Mouse (Mus musculus): ENCODE data around the gene Tyk2. TPM values are rescaled to one million over a fixed set of nuclear protein-coding genes. Genes with fewer than 3 reads are reported as not detected.

Gene Tyk2
- polyA plus RNA-seq, 1 experiment from 2014 or later = 8.4 TPM

- Histone ChIP-seq H3K4me3 (replicated peaks; ENCODE audit: low read length) (peak overlapping the region; percentile 14; the same call in 1 of the 2 replicates), H3K9me3 (ENCODE audit: control insufficient read depth, low read length) (no peaks in the 10 kb centered on the region), H3K27ac (no peak overlapping the region), H3K36me3 (replicated peaks; ENCODE audit: control insufficient read depth, insufficient read depth) (no peaks in the 10 kb centered on the region), H3K27me3 (ENCODE audit: control insufficient read depth, insufficient read depth, low read length) (no peaks in the 10 kb centered on the region), H3K9ac (no peak overlapping the region), H3K4me2 (replicated peaks) (peak overlapping the region; percentile 46), H3K4me1 (replicated peaks; ENCODE audit: control insufficient read depth, insufficient read depth, low read length) (peaks cover 16% of the 10 kb centered on the region)
- WGBS = 4% methylated on average over 11 of the region's 11 CpGs
- peak; percentile 55 for DNase-seq (ENCODE audit: low spot score)
- ATAC-seq (ENCODE audit: low FRiP score) = no peak
Measured at GRCm38 (mm10) chr9:21152715-21153114, 21.7 kb upstream of the Tyk2 start.

GRCm38 (mm10) chr9:21149654-21150419 is 18.8 kb upstream of the Tyk2 start, which contains the start of gene Cdc37:
TSS of gene Cdc37 (minus strand) at chr9:21149982.
- Histone ChIP-seq H3K4me3 (replicated peaks; ENCODE audit: low read length) (peak within 1 kb of the TSS; percentile 65), H3K4me1 (replicated peaks; ENCODE audit: control insufficient read depth, insufficient read depth, low read length) (peaks cover 16% of the 10 kb centered on the region), H3K27me3 (ENCODE audit: control insufficient read depth, insufficient read depth, low read length) (no peaks in the 10 kb centered on the region), H3K9me3 (ENCODE audit: control insufficient read depth, low read length) (no peaks in the 10 kb centered on the region), H3K4me2 (replicated peaks) (peak within 1 kb of the TSS; percentile 84), H3K27ac (peak within 1 kb of the TSS; percentile 58), H3K9ac (peak within 1 kb of the TSS; percentile 80), H3K36me3 (replicated peaks; ENCODE audit: control insufficient read depth, insufficient read depth) (peaks cover 19% of the 10 kb centered on the region)
- DNase-seq (ENCODE audit: low spot score) (peak; percentile 94), ATAC-seq (ENCODE audit: low FRiP score) (peak; percentile 96)
- WGBS = 4% methylated on average over 51 of the region's 56 CpGs

- peak overlapping the region; percentile 80 for H3K9ac ChIP-seq
- DNase-seq (ENCODE audit: low spot score) (no peak), ATAC-seq (ENCODE audit: low FRiP score) (no peak)
- peak overlapping the region; percentile 65 for H3K4me3 ChIP-seq (replicated peaks; ENCODE audit: low read length)
- 10% methylated on average over 8 of the region's 8 CpGs for WGBS
- H3K9me3 ChIP-seq (ENCODE audit: control insufficient read depth, low read length) = no peaks in the 10 kb centered on the region
- peak overlapping the region; percentile 58; the same call in 1 of the 2 replicates for H3K27ac ChIP-seq
- peak overlapping the region; percentile 84 for H3K4me2 ChIP-seq (replicated peaks)
- H3K4me1 ChIP-seq (replicated peaks; ENCODE audit: control insufficient read depth, insufficient read depth, low read length) = peaks cover 16% of the 10 kb centered on the region
- peaks cover 25% of the 10 kb centered on the region for H3K36me3 ChIP-seq (replicated peaks; ENCODE audit: control insufficient read depth, insufficient read depth)
- H3K27me3 ChIP-seq (ENCODE audit: control insufficient read depth, insufficient read depth, low read length) = no peaks in the 10 kb centered on the region
Measured at GRCm38 (mm10) chr9:21149077-21149653, 18.1 kb upstream of the Tyk2 start.

GRCm38 (mm10) chr9:21148427-21148826 is 17.4 kb upstream of the Tyk2 start:
- Histone ChIP-seq H3K27me3 (ENCODE audit: control insufficient read depth, insufficient read depth, low read length) (no peaks in the 10 kb centered on the region), H3K9ac (peak overlapping the region; percentile 80; the same call in 1 of the 2 replicates), H3K36me3 (replicated peaks; ENCODE audit: control insufficient read depth, insufficient read depth) (peaks cover 33% of the 10 kb centered on the region), H3K27ac (no peak overlapping the region), H3K4me2 (replicated peaks) (peak overlapping the region; percentile 84), H3K9me3 (ENCODE audit: control insufficient read depth, low read length) (no peaks in the 10 kb centered on the region), H3K4me3 (replicated peaks; ENCODE audit: low read length) (peak overlapping the region; percentile 65), H3K4me1 (replicated peaks; ENCODE audit: control insufficient read depth, insufficient read depth, low read length) (peaks cover 16% of the 10 kb centered on the region)
- no peak for DNase-seq (ENCODE audit: low spot score)
- ATAC-seq (ENCODE audit: low FRiP score) = no peak

GRCm38 (mm10) chr9:21146722-21147121 is 15.7 kb upstream of the Tyk2 start:
- no peaks in the 10 kb centered on the region for H3K27me3 ChIP-seq (ENCODE audit: control insufficient read depth, insufficient read depth, low read length)

GRCm38 (mm10) chr9:21145431-21145830 is 14.4 kb upstream of the Tyk2 start:
- WGBS = 95% methylated on average over 4 of the region's 4 CpGs
- H3K9ac ChIP-seq = no peak overlapping the region

More at GRCm38 (mm10) chr9:21146722-21147121, 15.7 kb upstream of the Tyk2 start:
- H3K9ac ChIP-seq = 0 out of 2 replicates have a peak overlapping the region, but pooled peaks have one; percentile 3
- WGBS = 54% methylated on average over 10 of the region's 10 CpGs
- H3K4me1 ChIP-seq (replicated peaks; ENCODE audit: control insufficient read depth, insufficient read depth, low read length) = peaks cover 16% of the 10 kb centered on the region
- no peak overlapping the region for H3K27ac ChIP-seq
- DNase-seq (ENCODE audit: low spot score) (no peak), ATAC-seq (ENCODE audit: low FRiP score) (no peak)
- peaks cover 50% of the 10 kb centered on the region for H3K36me3 ChIP-seq (replicated peaks; ENCODE audit: control insufficient read depth, insufficient read depth)
- H3K4me3 ChIP-seq (replicated peaks; ENCODE audit: low read length) = no peak overlapping the region
- H3K9me3 ChIP-seq (ENCODE audit: control insufficient read depth, low read length) = no peaks in the 10 kb centered on the region
- H3K4me2 ChIP-seq (replicated peaks) = no peak overlapping the region; the same call in 1 of the 2 replicates

GRCm38 (mm10) chr9:21144361-21144760 is 13.3 kb upstream of the Tyk2 start:
- Histone ChIP-seq H3K9me3 (ENCODE audit: control insufficient read depth, low read length) (no peaks in the 10 kb centered on the region), H3K9ac (no peak overlapping the region), H3K4me1 (replicated peaks; ENCODE audit: control insufficient read depth, insufficient read depth, low read length) (peaks cover 16% of the 10 kb centered on the region), H3K36me3 (replicated peaks; ENCODE audit: control insufficient read depth, insufficient read depth) (peaks cover 73% of the 10 kb centered on the region), H3K27me3 (ENCODE audit: control insufficient read depth, insufficient read depth, low read length) (no peaks in the 10 kb centered on the region), H3K4me3 (replicated peaks; ENCODE audit: low read length) (no peak overlapping the region), H3K27ac (no peak overlapping the region), H3K4me2 (replicated peaks) (no peak overlapping the region)
- no peak for ATAC-seq (ENCODE audit: low FRiP score)
- DNase-seq (ENCODE audit: low spot score) = no peak
- WGBS = 100% methylated on average over 3 of the region's 3 CpGs

More at GRCm38 (mm10) chr9:21145431-21145830, 14.4 kb upstream of the Tyk2 start:
- no peak overlapping the region for H3K27ac ChIP-seq
- H3K4me2 ChIP-seq (replicated peaks) = no peak overlapping the region
- no peaks in the 10 kb centered on the region for H3K27me3 ChIP-seq (ENCODE audit: control insufficient read depth, insufficient read depth, low read length)
- no peak for DNase-seq (ENCODE audit: low spot score)
- no peak for ATAC-seq (ENCODE audit: low FRiP score)
- no peak overlapping the region for H3K4me3 ChIP-seq (replicated peaks; ENCODE audit: low read length)
- H3K4me1 ChIP-seq (replicated peaks; ENCODE audit: control insufficient read depth, insufficient read depth, low read length) = peaks cover 16% of the 10 kb centered on the region
- H3K9me3 ChIP-seq (ENCODE audit: control insufficient read depth, low read length) = no peaks in the 10 kb centered on the region
- peaks cover 63% of the 10 kb centered on the region for H3K36me3 ChIP-seq (replicated peaks; ENCODE audit: control insufficient read depth, insufficient read depth)

GRCm38 (mm10) chr9:21141922-21142321 is 10.9 kb upstream of the Tyk2 start:
- no peak for ATAC-seq (ENCODE audit: low FRiP score)
- no peak overlapping the region for H3K4me3 ChIP-seq (replicated peaks; ENCODE audit: low read length)
- H3K27me3 ChIP-seq (ENCODE audit: control insufficient read depth, insufficient read depth, low read length) = no peaks in the 10 kb centered on the region
- no peak overlapping the region for H3K4me2 ChIP-seq (replicated peaks)
- H3K36me3 ChIP-seq (replicated peaks; ENCODE audit: control insufficient read depth, insufficient read depth) = peaks cover 92% of the 10 kb centered on the region
- no peak for DNase-seq (ENCODE audit: low spot score)
- 95% methylated on average over 14 of the region's 14 CpGs for WGBS
- no peak overlapping the region for H3K9ac ChIP-seq
- no peaks in the 10 kb centered on the region for H3K9me3 ChIP-seq (ENCODE audit: control insufficient read depth, low read length)
- no peaks in the 10 kb centered on the region; the same call in 1 of the 2 replicates for H3K4me1 ChIP-seq (replicated peaks; ENCODE audit: control insufficient read depth, insufficient read depth, low read length)
- no peak overlapping the region for H3K27ac ChIP-seq

- Histone ChIP-seq H3K4me2 (replicated peaks) (no peak overlapping the region), H3K9me3 (ENCODE audit: control insufficient read depth, low read length) (no peaks in the 10 kb centered on the region), H3K9ac (no peak overlapping the region), H3K4me3 (replicated peaks; ENCODE audit: low read length) (no peak overlapping the region), H3K36me3 (replicated peaks; ENCODE audit: control insufficient read depth, insufficient read depth) (peaks cover 59% of the 10 kb centered on the region), H3K4me1 (replicated peaks; ENCODE audit: control insufficient read depth, insufficient read depth, low read length) (no peaks in the 10 kb centered on the region), H3K27me3 (ENCODE audit: control insufficient read depth, insufficient read depth, low read length) (no peaks in the 10 kb centered on the region), H3K27ac (no peak overlapping the region)
- no peak for DNase-seq (ENCODE audit: low spot score)
- WGBS = 91% methylated on average over 4 of the region's 4 CpGs
- ATAC-seq (ENCODE audit: low FRiP score) = no peak
Measured at GRCm38 (mm10) chr9:21138386-21138785, 7.3 kb upstream of the Tyk2 start.
